Mouse (Mus musculus) spleen, postnatal 14 days (tissue): ENCODE results near the gene Ccm2l.
A peak's percentile ranks its signal among the peaks of the same experiment; 100 is the strongest.

Experiments used
- DNase-seq, 2 experiments: peaks; one replicate each; pipeline ENCODE4 v3.0.0; 2021 to 2022; ENCODE audit warnings: low spot score in 2 of 2

Ccm2l gene

DNA sequence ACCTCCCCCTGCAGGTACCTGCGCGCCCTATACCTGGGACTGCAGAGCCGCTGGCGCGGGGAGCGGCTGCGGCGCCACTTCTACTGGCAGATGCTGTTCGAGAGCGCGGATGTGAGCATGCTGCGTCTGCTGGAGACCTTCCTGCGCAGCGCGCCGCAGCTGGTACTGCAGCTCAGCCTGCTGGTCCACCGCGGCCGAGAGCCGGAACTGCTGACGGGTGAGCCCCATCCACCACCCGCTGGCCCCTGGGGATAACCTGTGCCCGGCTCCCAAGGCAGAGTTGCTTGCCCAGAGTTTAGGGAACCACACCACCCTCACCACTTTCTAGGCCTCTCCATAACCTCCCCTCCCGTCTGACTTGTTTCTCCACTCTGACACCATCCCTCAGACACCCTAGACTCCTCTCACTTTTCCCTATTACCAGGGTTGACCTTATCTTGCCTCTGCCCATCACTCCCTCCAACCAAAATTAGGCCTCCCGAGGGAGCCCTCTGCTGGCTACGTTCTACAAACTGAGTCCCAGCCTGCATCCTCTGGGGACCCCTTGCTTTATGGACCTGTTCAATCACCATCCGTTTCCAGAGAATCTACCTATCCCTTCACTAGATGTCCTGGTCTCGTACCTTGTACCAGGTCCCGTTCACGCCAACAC is 12.9 kb upstream of the Ccm2l start:
- no peak for DNase-seq

GRCm38 (mm10) chr2:153053896-153054295 is 11.9 kb upstream of the Ccm2l start:
- no peak for DNase-seq

GRCm38 (mm10) chr2:153055270-153055920 is 10.4 kb upstream of the Ccm2l start:
- DNase-seq: no peak

GRCm38 (mm10) chr2:153058365-153058764 is 7.4 kb upstream of the Ccm2l start:
- no peak for DNase-seq

DNA sequence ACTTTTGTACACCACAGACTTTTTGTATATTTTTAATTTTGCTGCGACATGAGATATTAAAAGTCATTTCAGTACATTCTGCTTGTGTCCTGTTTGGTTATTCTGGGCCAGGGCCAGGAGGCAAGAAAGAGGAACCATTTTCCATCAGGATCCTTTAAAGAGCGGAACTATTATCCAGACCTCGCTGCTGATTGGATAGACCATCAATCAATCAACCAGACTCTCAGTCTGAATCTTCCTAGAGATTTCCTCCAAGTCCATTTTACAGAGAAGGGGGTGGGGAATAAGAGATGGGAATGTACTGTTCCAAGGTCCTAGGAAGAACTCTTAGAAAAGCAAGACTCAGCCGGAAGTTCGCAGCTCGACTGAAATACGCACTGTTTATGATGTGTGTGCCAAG is 5.5 kb upstream of the Ccm2l start:
- no peak for DNase-seq

GRCm38 (mm10) chr2:153063394-153063793 is 2.4 kb upstream of the Ccm2l start:
- no peak for DNase-seq

GRCm38 (mm10) chr2:153064190-153064970 is 1.4 kb upstream of the Ccm2l start:
- DNase-seq: no peak

GRCm38 (mm10) chr2:153066991-153067390 is 1.2 kb downstream of the Ccm2l start:
- no peak for DNase-seq

- DNase-seq: no peak
These were observed 5.2 kb downstream of the Ccm2l start for GRCm38 (mm10) chr2:153070762-153071490.

GRCm38 (mm10) chr2:153071491-153072184 is 5.9 kb downstream of the Ccm2l start:
- DNase-seq: no peak

DNA sequence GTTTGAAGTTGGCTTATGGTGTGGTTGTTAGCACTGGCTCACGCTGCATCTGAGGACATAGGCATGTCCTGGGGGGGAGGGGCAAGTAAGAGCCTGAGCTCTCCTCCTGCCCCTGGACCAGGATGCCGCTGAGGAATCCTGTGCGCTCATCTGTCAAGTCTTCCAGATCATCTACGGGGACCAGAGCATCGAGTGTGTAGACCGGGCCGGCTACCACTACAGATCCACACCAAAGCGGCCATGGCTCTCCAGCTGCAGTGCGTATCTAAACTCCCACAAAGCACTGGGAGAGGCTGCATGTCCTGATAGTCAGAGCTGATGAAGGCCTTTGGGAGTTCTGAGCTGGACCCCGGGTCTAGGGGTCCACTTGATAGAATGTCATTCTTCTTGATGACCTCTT is 8.9 kb downstream of the Ccm2l start:
- DNase-seq: no peak

- no peak for DNase-seq
These were observed 10.2 kb downstream of the Ccm2l start for GRCm38 (mm10) chr2:153075961-153076360.

DNA sequence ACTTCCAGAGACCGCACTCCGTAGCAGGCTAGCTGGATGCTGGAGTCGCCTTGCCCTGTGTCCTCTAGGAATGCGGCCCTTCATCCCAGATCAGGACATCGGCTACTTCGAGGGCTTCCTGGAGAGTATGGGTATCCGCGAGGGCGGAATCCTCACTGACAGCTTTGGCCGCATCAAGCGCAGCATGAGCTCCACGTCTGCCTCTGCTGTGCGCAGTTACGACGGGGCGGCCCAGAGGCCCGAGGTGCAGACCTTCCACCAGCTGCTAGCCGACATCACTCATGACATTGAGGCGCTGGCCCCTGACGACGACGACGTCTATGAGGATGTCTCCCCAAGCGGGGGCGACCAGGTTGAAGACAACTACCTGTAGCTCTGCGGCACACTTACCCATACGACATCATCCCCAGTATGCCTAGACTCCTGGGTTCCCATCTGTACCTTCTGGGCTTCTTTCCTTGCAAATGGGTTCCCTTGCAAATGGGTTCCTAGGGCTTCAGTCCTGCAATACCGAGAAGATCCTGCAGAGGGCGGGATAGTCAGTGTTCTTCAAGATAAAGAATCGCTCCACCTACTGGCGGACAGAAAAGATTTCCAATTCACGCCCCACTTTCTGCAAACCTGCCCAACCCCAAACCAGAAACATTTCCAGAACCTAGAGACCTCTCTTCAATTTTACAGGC is 15.2 kb downstream of the Ccm2l start:
- DNase-seq: peak; percentile 53 to 70

DNA sequence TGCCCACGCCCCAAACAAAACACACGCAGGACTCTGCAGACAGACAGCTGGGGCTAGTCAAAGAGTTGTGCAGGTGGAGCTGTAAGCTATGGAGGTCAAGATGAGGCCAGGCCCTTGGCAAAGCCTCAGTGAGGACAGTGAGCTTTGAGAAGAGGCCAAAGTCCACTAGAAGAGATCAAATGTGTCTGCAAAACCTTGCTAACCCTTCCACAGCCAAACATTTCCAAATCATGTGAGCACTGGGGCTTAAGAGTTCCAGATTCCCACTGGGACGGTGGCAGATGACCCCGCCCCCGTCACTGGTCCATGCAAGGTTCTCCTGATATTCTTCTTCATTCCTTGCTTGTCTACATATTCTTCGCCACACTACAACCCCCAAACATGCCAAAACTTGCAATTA is 16.1 kb downstream of the Ccm2l start:
- no peak for DNase-seq

DNA sequence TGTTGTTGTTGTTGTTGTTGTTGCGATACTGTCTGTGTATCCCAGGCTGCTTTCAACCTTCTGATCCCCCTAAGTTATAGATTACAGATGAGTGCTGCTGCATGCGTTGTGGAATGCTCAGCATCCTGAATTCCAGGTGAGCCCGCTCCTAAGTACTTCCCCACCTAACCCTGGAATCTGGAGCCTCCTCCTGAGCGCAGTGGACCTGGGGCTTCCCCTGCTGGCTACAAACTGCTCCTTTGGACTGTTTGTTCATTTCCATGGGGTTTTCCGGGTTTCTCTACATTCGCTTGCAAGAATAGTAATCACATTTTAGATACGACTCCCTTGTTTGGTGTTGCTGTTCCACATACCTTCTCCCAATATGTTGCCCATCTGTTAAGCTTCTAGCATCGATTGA is 17.5 kb downstream of the Ccm2l start:
- DNase-seq: no peak

DNA sequence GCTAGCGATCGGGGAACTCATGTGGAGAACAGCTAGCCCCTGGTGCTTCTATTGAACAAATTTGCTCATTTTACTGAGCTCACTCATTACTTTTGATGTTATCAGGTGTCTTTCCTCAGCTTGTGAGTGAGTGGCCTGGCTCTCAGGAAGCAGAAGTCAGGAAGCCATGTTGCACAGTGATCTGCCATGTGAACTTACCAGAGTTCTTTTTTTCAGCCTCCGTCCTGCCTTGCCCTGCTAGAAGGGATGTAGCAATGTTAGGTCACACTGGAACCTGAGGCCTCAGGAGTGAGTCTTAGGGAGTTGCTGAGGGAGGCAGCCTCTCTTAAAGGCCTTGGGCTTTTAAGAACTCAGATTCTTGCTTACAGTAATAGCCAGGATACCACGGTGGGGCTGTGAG is 18.1 kb downstream of the Ccm2l start:
- DNase-seq: no peak

- peak in 1 of 2 experiments; percentile 19 for DNase-seq
These were observed 18.7 kb downstream of the Ccm2l start for GRCm38 (mm10) chr2:153084261-153084976.

GRCm38 (mm10) chr2:153085556-153085955 is 19.8 kb downstream of the Ccm2l start:
- DNase-seq: no peak

DNA sequence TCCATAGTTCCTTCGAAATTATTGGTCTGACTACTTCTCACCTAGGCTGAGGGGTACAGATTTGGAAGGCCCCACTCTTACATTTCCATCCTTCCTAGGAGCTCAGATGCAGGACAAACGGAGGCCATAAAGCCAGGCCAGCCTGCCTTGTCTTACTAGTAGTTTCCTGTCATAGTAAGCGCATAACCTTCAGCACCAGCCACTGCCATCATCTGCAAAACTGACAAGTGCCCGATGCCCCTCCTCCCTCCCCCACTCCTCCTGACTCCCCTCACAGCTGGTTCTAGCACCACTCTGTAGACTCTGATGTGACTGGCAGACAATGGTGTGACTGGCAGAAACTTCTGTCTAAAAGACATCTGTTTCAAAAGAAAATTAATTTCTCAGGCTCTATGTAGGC is 20.4 kb downstream of the Ccm2l start:
- no peak for DNase-seq

GRCm38 (mm10) chr2:153087091-153087490 is 21.3 kb downstream of the Ccm2l start:
- no peak for DNase-seq
